Mouse (Mus musculus) frontal cortex, postnatal 10 days (tissue): ENCODE data around the gene Nfic.

ENCODE experiments used
- DNase-seq, 2 experiments: peaks; one replicate each; pipeline ENCODE4 v3.0.0; 2022; ENCODE audit warnings: low spot score in 2 of 2, mixed read lengths in 1 of 2

Gene Nfic

GRCm38 (mm10) chr10:81418216-81419070 lies 37.0 kb downstream of the Nfic start:
- no peak for DNase-seq

GRCm38 (mm10) chr10:81417227-81418215 lies 37.9 kb downstream of the Nfic start:
- DNase-seq, result no peak

- DNase-seq, result peak; percentile 86 to 89
These were observed 38.7 kb downstream of the Nfic start for GRCm38 (mm10) chr10:81416581-81417226.

GRCm38 (mm10) chr10:81415549-81416310 lies 39.7 kb downstream of the Nfic start:
- no peak for DNase-seq

GRCm38 (mm10) chr10:81415146-81415545 lies 40.3 kb downstream of the Nfic start:
- DNase-seq, result no peak

- DNase-seq, result no peak
These were observed 40.8 kb downstream of the Nfic start for GRCm38 (mm10) chr10:81414682-81415081.

GRCm38 (mm10) chr10:81413310-81414261 lies 41.8 kb downstream of the Nfic start:
- peak; percentile 74 to 85 for DNase-seq

- DNase-seq, result no peak
These were observed 42.7 kb downstream of the Nfic start for GRCm38 (mm10) chr10:81412586-81413309.

- DNase-seq, result peak in 1 of 2 experiments; percentile 71
These were observed 43.7 kb downstream of the Nfic start for GRCm38 (mm10) chr10:81411471-81412400.

GRCm38 (mm10) chr10:81410981-81411380 lies 44.5 kb downstream of the Nfic start:
- no peak for DNase-seq

- no peak for DNase-seq
These were observed 45.1 kb downstream of the Nfic start for GRCm38 (mm10) chr10:81410350-81410749.

- DNase-seq, result no peak
These were observed 46.1 kb downstream of the Nfic start for GRCm38 (mm10) chr10:81409330-81409729.

GRCm38 (mm10) chr10:81408871-81409291 lies 46.6 kb downstream of the Nfic start:
- peak in 1 of 2 experiments; percentile 70 for DNase-seq

GRCm38 (mm10) chr10:81408424-81408729 lies 47.1 kb downstream of the Nfic start:
- no peak for DNase-seq

- no peak for DNase-seq
These were observed 47.7 kb downstream of the Nfic start for GRCm38 (mm10) chr10:81407539-81408423.

GRCm38 (mm10) chr10:81406504-81407440 lies 48.7 kb downstream of the Nfic start:
- DNase-seq, result no peak
